Mouse (Mus musculus): ENCODE measurements around the gene Tmem106a.
A peak's percentile ranks its signal among the peaks of the same experiment; 100 is the strongest.
"Not testable (repeated sequence)": the region's sequence is repeated elsewhere in the genome, so short reads cannot be mapped to it uniquely, and the experiment has no call there.

The Tmem106a gene

GRCm38 (mm10) chr11:101602491-101602890, 20.4 kb downstream of the Tmem106a start:
- DNase-seq = no peak

DNA sequence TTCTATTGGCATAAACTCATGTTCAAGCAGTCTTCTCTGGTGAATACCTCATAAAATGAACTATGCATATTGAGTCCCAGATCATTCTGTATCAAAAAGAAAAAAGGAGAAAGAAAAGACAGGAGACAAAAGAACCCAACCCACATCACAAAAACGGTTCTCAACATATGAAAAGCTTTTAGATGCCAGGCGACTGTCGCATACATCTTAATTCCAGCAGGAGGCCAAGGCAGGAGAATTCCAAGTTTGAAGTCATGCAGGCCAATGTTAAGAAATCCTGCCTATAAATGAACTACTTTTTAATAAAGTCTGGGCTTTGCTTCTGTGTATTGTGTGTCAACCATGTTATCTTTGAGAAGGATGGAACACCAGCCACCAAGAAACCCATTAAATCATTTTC, 22.1 kb downstream of the Tmem106a start:
- no peak for DNase-seq

- DNase-seq = peak; percentile 45
Observed at GRCm38 (mm10) chr11:101604531-101605453, 22.8 kb downstream of the Tmem106a start.

DNA sequence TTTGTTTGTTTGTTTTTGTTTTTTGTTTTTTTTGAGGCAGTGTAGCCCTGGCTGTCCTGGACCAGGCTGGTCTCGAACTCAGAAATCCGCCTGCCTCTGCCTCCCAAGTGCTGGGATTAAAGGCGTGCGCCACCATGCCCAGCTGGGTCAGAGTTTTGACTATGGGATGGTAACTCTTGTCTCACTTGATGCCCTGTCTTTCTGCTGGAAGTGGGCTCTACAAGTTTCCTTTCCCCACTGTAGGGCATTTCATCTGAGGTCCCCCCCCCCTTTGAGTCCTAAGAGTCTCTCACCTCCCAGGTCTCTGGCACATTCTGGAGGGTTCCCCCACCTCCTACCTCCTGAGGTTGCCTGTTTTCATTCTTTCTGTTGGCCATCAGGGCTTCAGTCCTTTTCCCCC, 25.1 kb downstream of the Tmem106a start:
- DNase-seq = not testable (repeated sequence)

DNA sequence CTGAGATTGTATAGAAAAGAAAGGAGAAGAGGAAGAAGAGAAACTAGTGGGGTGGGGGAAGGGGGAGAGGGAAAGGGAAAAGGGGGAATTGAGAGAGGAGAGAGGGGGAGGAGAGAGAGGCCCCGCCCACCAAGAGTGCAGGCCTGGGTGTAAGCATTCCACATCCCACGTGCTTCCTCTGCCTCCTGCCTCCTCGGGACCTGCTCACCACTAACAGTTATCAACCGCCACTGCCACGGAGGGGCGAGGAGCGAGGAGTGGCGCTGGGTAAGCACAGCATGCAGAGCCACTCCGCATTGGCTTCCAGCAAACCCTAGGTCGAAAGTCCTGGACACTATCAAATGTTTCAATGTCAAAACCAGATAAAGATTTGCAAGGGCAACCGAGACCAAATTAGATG, 28.4 kb downstream of the Tmem106a start:
- DNase-seq = no peak

- DNase-seq = no peak
Observed at GRCm38 (mm10) chr11:101613596-101613995, 31.6 kb downstream of the Tmem106a start.

DNA sequence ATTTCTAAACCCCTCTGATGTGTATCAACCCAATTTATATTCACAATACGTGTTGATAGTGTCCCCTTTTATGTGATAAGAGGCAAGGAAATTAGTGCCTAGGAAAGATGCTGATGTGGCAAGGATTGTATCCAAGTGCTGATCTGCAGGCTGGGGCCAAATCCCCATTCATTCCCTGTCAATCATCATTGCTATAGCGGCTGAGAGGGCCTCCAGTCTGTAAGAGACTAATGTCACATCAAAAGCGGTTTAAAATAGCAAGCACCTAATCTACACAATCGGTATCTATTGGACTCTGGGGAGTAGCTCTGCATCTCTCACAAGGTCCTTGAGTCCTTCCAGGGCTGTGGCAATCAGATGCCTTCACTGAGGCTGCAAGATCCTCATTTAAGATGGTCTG, 32.1 kb downstream of the Tmem106a start:
- DNase-seq = no peak

- DNase-seq = no peak
Observed at GRCm38 (mm10) chr11:101615380-101615779, 33.3 kb downstream of the Tmem106a start.

- DNase-seq = no peak
Observed at GRCm38 (mm10) chr11:101616104-101616503, 34.1 kb downstream of the Tmem106a start.

DNA sequence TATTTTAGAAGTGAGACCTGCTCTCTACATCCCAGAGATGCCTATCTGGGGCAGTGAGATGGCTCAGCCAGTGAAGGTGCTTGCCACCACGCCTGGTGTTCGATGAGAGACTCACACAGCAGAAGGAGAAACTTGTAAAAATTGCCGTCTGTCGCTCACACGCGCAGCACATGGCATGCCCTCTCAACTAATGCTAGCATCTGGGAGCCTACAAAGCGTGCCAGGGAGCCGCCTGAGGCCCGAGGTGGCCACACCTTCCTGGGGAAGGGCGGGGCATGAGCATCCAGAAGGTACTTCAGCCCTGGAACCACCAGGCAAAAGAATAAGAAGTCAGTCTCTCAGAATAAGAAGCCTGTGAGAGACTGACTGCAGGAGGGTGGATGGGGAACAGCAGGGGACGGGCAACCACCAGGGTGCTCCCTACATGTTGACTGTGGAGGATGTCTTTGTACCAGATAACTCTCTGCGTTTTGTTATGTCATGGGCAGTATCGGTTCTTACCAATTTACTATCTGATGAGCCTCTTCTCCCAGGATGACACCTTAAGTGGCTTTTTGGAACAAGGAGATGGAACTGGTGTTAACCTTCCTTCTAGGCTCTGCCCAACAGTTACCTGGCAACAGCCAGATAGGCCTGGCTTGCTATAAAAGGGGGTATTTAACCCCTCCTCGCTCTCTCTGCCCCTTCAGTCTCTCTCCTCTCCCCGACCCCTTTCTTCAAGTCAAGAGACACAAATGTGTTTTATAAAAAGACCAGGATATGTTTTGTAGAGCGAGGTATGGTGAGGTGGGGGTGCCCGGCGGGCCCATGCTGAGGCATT, 35.1 kb downstream of the Tmem106a start:
- no peak for DNase-seq

GRCm38 (mm10) chr11:101617849-101618248, 35.8 kb downstream of the Tmem106a start:
- no peak for DNase-seq

DNA sequence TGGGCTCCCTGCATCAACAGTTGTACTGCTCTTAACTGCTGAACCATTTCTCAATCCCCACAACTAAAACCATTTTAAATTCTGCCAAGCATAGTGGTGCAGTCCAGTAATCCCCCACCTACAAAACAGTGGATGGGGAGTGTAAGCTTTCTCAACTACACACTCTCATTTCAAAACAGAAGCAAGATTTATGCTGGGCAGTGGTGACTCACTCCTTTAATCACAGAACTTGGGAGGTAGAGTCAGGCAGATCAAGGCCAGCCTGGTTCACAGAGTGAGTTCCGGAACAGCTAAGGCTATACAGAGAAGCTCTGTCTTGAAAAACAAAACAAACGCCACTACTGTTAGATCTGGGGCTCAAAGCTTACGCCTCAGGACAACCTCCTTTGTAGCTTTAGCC, 36.6 kb downstream of the Tmem106a start:
- no peak for DNase-seq

DNA sequence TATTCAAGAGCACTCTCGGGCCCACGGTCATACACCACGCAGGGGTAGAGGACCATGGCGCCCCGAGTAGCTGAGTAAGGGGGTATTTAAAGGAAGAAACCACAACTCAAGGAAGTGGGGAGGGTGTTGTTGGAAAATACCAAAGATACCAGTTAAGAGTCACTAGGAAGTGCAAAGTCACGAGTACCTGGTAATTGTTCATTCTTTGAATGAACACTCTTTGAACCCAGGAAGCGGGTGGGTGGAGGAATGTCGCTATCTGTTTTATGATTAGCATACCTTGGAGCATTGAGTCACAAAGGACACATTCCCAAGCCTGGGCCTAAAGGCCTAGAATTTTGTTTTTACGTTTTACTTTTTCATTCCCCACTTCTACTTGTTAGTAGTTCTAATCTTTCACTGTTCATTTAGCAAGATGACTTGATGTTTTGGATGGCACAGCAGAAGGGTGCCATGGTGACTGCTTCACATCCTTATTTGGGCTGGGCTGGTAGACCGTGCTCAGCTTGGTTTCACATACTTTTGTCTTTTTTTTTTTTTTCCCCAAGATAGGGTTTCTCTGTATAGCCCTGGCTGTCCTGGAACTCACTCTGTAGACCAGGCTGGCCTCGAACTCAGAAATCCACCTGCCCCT, 38.1 kb downstream of the Tmem106a start:
- not testable (repeated sequence) for DNase-seq

DNA sequence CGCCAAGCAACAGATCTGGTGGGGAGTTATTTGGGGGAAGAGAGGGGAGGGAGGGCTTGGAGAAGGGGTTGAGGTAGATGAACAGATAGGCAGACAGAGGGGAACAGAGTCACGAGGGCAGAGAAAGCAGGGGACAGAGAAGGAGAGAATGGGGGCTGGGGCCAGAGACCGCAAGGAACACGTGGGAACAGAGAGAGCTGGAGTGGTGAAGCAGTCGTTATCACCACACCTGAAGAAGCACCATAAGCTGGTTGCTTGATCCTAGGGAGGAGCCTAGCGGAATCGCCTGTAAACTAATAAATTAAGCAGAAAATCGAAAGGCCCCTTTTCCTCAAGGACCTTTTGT, 44.6 kb downstream of the Tmem106a start:
- no peak for DNase-seq

- DNase-seq = peak; percentile 79
Observed at GRCm38 (mm10) chr11:101626995-101627856, 45.2 kb downstream of the Tmem106a start, which contains the start of gene Rdm1. TSS of gene Rdm1 (plus strand) at chr11:101627195.

- DNase-seq = peak; percentile 68
Observed at GRCm38 (mm10) chr11:101627857-101628559, 46.0 kb downstream of the Tmem106a start.

- not testable (repeated sequence) for DNase-seq
Observed at GRCm38 (mm10) chr11:101628733-101629417, 46.8 kb downstream of the Tmem106a start.

DNA sequence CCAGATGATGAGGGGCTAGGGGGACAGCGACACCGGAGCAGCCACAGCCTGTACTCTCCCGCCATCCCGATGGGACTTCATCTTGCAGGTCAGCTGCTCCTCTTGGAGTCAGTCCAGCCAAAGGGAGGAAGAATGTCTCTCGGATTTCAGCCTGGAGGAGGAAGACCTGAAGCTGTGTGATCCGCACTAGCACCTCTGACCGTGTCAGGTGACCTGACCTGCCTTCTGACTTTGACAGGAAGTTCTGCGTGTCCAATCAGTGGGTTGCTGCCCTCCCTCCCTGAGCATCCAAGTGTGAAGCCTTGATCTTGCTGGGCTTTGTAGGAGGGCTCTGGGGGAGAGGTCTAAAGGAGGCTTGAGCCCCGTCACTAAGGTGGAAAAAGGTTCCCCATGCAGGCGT, 53.6 kb downstream of the Tmem106a start:
- no peak for DNase-seq

DNA sequence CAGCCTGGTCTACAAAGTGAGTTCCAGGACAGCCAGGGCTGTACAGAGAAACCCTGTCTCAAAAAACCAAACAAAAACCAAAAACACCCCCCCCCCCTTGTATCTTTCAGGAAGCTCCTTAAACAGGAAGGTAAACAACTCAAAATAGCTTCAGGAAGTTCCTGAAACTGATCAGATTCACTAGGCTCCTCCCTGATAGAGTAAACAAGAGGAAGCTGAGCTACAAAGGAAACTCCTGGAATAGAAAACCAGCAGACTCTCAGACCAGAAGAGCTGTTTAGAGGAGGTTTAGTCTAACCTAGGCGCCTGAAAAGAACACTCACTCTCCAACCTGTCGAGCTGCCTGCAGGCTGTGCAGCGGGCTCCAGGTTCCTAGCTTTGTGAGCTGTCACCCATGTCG, 57.7 kb downstream of the Tmem106a start:
- no peak for DNase-seq

DNA sequence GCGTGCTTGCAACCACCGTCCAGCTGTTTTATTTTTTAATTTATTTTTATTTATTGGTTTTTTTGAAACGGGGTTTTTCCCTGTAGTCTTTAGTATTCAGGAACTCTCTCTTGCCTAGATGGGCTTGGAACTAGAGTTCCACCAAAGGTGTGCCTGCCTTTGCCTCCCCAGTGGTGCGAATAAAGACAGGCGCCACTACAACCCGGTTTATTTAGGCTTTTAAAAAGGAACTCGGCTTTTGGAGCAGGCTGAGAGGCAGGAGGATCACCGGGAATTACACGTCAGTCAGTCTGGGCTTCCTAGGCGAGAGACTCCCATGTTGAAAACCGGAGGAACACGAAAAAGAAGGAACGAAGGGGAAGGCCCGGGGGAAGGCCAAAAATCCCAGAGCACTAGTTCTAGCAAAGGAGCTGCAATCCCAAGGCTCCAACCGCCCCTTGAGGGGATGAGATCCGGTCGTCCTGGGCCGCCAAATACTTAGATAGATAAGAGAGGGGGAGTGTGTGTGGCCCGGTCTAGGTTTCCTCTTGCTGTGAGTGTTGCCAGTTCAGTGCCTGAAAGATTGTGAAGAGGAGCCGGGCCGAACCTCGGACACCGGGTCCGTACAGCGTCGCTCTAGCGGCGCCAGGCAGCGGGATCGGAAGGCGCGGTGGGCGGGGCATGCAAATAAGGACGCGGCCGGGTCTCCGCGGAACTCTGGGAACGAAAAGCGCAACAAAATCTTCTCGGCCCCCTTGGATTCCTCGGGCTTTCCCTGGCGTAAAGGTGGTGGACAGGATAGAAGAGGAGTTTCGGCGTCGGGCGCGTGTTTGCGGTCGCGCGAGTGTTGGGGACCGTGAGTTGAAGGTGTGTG, 59.0 kb downstream of the Tmem106a start:
- peak; percentile 85 for DNase-seq
